Mouse (Mus musculus) thymus, postnatal 0 days (tissue): Measurements from ENCODE around the gene Cish. TPM values are rescaled to one million over a fixed set of nuclear protein-coding genes. Genes with fewer than 3 reads are reported as not detected.

Experiments used
- DNase-seq: peaks from one replicate; pipeline ENCODE4 v3.0.0-alpha.2; 2015; ENCODE audit warnings: low spot score
- polyA plus RNA-seq: library from polyadenylated mRNA; unstranded; fragments of >200 nt; fragmentation: Nextera tagmentation; extraction: Ambion mirVana; gene quantifications from 2 replicates; pipeline ENCODE4 v1.2.1, GENCODE M21; 2015

Cish gene
- polyA plus RNA-seq, 1 experiment from 2014 or later: 12.9 TPM

DNA sequence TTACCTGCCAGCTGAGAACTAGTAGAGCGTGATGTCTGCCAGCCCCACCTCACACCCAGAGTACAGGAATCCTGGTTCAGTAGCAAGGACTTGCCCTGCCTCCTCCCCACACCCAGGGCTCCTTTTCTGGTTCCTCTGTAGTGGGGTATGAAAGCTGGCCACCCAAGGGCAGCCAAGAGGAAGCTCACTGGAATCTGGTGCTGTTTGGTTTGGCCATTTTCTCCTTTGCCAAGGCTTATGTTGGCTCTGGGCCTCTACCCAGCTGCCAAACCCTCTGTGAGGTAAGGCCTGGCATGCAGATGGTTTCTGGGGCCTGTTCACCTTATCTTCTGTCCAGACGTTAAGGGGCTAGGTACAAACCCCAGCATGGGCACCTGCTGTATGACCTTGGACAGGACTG, 20.0 kb downstream of the Cish start:
- no peak for DNase-seq

DNA sequence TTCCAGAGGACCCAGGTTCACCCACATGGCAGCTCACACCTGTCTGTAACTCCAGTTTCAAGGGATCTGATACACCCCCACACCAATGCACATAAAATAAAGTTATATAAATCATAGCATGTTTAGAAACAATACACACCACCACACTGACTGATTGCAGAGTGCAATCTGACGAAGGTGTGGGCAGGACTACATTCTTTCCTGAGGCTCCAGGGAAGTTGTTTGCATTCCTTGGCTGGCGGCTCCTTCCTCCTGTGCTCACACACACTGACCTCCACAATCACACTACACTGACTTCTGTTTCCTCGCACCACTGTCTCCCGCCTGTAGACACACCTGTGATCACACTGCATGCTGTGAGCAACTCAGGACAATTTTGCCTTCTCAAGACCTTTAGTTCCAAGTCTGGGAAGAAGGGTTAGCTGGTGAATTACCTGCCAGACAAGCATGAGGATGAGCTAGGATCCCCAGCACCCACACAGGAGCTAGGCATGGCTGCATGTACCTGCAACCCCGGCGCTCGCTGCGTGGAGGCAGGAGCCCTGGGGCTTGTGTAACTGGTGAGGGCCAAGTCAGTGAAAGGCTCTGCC, 26.7 kb downstream of the Cish start:
- DNase-seq: no peak

DNA sequence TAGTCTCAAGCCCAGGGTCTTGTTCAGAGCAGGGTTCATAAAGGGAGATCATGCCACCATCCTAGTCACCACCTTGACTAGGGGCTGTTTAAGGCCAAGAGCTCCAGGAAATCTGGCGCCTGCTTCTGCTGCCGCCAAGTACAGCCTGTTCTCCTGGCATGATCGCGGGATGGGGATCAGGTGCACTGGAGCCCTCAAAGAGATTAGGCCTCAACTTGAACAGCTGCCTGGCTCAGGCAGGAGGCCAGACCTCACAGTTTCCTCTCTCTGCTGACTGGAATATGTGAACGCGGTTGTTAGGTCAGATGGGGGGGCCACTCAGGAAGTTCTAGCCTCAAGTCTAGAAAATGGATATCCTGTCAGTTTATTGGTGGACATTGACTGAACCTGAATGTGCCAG, 27.7 kb downstream of the Cish start:
- peak; percentile 39 for DNase-seq

DNA sequence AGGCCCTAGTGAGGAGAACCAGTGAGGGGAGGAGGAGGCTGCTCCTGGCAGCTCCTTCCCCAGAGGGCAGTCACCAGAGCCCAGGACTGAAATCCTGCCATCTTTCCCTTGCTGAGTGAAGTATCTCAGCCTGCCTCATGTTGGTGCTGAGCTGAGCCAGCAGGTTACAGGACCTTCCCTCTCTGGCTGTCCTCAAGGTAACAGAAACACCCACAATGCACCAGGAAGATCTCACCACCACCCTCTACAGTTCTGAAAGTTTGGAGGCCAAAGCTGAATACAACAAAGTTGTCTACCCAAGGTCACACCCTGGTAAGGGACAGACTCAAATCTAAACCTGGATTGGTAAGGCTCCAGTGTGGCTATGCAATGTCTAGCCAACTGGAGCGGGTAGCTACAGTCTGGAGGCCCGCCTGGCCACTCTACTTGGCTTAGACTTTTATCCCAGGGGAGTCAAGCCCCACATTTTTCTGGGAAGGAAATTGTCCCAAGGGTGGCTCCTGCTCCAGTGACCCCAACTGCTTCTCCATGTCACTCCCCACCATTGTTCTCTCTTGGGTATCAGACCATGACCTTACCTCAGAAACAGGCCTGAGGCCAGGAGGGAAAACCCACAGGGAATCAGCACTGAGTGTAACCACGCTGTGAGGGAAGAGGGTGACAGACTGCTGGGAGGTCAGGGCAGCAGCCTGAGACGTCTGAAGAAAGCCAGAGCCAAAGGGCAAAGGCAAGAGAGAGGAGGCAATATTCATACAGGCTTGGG, 29.2 kb downstream of the Cish start:
- DNase-seq: no peak

DNA sequence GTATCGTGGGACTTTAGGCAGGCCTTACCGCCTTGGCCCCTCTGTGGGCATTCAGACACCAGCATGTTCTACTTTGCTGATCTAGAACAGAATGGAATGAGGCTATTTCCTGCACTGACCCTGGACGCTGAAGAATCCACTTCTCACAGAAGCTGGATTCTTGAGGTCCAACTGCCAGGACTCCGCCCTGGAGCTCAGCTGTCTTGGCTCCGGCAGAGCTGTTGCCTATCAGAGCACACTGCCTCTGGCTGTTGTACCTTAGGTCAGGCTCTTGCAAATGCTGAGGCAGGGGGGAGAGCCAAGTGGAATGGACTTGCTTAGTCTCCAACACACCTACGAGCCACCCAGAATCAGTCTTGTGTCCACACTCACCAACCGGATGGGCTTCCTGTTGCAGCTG, 30.1 kb downstream of the Cish start:
- DNase-seq: no peak

DNA sequence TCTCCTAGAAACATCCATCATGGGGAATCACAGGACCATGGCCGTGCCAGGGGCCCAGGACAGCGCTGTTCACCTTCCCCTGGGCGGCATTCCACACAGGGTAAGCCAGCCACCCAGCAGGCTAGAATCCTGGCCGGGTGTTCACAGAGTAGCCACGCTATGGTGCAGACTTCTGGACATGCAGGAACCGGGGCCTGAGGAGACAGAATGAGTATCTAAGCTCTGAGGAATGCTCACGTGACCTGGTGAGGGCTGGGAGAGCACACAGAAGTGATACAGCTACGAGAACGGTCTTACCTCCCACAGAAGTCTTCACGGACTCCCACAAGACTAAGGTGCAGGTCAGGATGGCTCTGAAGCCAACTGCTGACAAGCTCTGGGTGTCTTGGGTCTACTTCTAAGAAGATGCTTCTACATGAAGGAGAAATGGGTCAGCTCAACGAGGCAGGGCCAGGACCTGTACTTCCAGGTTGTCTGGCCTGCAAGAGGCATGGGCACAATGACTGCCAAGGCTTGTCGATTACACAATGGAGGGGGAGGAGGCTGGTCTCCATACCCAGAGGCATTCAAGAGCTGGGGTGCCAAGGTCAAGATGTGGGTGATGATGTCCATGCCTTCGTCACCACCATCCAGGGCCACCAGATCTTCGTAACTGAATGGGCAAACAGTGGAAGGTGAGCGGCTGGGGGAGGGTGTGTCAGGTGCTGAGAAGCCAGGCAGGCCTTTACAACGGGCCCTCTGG, 32.2 kb downstream of the Cish start:
- DNase-seq: no peak

DNA sequence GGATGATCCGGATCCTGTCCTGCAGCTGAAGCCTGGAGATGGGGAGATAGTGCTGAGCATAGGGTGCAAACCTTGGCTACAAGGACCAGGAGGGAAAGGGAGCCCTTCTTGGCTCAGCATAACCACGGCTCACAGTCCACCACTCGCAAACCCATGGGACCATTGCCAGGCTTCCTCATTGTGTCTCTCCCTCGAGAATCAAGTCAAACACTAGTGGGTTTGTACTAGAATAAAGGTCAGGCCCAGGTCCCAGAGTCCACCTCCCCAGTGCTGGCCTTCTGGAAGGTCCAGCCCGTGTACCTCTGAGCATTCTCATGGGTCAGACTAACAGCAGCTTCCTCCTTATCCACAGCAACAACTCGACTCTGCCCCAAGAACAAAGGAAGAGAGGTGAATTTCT, 35.0 kb downstream of the Cish start:
- no peak for DNase-seq

DNA sequence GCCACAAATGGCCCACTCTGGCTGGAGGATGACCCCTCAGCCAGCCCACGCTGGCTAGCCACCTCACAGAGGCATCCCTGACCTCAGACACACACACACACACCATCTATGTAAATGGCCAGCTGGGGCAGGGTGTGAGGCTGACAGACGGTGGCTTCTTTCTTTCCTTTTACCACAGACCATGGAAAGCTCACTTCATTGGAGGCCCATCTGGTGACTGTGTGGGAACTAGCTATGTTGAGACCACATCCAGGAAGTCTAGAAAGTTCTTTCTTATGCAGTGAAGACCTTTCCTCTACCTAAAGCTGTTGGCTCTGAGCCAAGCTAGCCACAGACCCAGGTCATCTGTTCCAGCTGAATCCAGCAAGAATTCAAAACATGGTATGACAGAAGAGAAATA, 37.9 kb downstream of the Cish start:
- peak; percentile 32 for DNase-seq

DNA sequence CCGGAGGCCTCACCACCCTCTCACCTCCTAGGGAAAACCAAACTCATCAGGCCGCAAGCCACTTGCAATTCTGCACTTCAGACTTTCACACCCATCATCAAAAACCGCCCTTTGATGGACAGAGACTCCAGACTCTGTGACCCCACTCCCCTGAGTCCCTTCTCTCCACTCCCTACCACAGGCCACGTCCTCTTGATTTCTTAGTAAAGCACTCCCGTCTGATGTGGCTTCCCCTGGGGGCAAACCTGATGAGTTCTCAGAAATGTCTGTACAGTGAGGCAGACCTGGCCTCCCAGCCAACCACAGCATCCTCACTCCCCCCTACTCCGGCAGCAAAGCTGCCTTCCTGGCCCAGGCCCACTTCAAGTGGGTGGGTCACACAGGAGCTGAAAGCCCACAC, 38.5 kb downstream of the Cish start:
- peak; percentile 54 for DNase-seq

DNA sequence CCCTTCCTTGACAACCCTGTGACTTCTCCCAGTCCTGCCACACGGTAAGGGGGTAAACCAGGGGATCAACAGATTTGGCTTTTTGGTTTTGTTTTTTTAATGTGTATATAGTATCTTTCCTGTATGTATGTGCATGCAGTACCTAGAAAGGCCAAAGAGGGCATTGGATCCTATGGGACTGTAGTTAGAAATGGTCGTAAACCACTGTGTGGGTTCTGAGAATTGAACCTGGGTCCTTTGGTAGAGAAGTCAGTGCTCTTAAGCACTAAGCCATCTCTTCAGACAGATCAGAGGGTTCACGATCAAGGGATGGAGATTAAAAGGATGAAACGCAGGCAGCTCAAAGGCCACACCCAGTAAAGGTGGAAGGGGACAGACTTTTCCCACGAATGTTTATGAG, 39.2 kb downstream of the Cish start:
- no peak for DNase-seq

DNA sequence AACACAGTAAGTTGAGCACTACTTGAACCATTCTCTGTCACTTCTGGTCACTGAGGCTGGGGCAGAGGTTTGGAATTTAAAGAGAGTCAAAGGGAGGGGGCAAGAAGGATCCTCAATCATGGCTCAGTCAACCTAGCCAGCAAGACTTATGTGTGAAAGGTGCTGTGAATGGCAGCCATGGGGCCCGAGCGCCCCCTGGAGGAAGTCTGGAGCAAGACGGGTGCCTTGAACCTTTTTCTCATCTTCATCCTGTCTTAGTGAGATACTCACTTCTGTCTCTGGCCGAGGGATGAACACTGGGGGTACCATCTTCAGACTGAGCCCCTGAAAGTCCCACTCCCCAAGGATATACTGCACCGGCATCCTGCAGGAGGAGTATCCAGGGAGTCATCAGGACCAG, 40.1 kb downstream of the Cish start:
- peak; percentile 77 for DNase-seq

DNA sequence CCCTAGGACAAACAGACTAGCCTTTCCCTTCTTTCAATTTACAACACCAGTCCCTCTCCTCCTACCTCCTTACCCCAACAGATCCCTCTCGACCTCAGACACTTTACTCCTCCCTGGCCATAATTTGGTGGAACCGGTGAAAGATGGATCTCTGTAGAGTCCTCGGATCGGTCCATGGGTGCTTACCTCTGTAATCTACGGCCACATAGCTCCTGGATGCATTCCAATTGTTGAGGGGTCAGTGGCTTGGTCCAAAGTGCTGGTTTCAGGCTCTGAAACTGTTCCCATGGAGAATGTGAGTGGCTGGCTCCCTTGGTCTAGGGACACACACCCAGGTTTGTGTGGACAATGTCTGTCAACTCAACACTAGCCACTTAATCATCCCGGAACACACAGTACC, 40.6 kb downstream of the Cish start:
- DNase-seq: no peak

DNA sequence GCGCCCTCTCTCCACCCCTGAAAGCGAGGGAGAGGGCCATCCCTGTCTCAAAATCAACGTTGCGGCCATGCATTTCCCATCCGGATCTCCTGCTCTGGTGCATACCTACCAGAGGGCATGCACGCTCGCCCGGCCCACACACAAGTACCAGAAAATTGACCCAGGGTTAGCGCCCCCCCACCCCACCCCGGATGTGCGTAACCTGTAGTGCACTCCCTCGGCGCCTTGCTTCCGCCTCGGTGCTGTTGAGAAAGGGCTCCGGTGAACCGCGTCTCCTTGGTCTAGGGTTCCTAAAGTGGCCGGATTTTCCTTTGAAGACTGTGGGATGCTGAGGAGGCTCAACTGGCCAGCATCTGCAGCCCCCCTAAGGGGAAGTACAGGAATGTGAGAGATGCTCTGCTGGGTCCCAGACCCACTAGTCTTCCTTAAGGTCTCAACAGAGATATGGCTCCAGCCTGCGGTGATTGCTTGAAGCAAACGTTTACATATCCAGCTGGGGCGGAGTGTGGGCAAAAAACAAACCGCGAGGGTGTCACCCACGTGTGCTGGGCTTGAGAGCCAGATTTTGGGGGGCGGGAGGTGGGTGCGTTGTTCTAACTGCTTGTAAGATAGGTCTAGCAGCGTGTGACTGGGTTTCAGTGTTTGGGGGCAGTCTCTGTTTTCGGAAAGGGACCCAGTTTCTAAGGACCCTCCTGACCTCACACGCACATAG, 42.5 kb downstream of the Cish start, which contains the start of gene Hemk1:
Hemk1 (minus strand) TSS at position 179 of the 712 bp plus-strand sequence.
- DNase-seq: peak; percentile 87

DNA sequence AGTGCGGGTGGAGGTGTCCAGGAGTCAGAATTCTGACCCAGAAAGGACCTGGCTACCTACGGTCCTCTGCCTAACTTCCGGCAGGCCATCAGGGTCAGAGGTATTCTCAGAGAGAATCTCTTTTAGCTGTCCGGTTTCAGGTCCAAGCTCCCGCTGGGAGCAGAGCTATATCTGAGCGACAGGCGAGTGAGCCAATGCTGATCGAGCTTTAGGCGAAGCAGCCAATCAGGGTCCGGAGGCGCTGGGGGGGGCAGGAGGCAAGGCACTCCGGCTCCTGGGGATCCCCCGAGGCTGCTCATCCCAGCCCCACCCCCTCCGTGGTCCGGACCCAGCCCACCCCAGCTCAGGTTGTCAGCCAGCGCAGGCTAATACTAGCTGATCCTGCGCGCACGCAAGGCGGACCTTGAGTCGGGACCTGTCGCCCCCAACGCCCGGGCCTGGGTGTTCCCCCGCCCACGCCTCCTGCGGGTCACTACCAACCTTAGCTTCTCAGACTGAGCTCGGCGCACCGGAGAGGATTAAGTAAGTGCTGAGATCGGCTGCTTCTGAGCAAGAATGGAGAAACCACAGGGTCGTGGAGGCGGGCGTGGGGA, 44.5 kb downstream of the Cish start, which contains the start of gene 6430571L13Rik:
6430571L13Rik (plus strand) TSS at position 336 of the 593 bp plus-strand sequence.
- peak; percentile 86 for DNase-seq

DNA sequence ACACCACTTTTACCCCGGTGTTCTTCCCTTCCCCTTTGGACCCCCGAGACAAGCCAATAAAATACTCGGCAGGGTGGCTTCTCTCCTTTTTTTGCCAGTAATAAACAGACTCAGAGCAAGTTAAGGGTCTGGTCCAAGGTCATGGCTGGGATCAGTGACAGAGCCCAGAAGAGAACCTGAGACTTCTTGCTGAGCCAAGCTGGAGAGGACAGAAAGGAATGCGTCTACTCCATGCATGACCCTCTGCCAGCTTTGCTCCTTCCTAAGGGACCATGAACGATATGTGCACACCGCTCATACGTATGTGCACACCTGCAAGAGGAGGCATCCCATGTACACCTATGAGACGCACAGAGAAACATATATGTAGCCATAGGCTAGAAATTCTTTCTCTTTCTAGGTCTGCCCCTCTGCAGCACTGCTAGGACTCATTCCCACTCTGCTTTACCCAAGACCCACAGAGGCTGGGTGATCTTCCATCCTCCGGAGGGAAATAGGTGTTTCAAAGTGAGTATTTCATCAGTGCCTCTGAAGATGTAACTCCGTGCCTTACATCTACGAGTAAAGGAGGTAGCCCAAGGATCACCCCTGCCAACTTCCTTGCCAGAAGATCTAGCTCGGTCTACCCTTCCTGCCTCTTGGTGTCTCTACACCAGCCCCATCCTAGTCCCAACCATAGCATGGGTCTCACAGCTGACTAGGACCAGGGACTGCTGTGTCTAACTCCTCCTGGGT, 45.3 kb downstream of the Cish start:
- no peak for DNase-seq

DNA sequence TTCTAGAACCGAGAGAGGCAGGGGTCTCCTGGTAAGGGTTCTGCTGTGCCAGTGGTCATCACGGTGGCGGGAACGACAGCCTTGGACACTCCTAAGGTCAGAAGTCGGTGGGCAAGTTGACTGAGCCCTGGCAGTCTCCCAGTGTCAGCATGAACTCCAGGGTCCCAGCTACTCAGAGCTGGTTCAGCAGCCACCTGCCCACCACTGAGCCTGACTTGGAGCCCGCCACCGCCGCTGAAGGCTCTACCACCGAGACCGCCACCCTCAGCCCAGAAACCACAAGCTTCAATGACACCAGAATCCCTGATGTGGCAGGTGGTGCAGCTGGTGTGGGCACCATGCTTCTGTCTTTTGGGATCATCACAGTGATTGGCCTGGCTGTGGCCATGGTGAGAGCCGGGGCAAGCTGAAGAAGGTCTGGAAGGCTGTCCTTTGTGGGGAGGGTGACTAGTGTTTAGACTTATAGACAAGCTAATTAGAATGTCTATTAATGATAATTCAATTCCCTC, 46.4 kb downstream of the Cish start:
- no peak for DNase-seq

DNA sequence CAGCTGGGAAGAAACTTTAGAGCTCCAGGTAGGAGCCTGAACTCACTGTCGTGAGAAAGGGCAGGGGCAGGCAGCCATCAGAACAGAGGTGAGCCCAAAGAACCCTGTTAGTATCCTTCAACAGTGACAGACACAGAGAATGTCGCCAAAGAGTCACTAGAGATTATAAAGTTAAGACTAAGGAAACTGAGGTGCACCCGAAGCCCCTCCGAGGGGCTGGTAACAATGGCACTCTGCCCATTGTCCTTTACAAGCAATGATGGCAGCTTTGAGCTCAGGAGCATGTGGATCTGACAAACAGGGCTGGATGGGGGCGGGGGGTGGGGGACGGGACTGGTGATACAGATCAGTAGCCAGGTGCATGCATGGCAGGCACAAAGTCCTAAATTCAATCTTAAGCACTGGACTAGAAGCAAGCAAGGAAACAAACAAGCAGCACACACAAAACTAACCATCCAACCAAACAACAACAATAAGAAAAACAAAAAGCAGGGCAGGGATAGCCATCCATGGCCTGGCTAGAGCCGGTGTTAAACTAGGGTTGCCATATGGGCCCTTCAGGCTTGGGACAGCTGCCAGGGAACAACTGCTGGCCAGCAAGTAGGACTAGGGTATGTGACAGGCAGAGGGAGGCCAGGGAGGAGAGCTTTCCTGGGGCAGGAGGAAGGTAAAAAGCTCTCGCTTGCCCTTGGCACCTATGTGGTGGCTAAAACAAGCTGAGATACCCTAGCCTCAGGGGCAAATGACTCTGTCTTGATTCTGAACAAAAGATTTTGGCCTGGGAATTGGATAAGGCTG, 47.5 kb downstream of the Cish start:
- DNase-seq: no peak

DNA sequence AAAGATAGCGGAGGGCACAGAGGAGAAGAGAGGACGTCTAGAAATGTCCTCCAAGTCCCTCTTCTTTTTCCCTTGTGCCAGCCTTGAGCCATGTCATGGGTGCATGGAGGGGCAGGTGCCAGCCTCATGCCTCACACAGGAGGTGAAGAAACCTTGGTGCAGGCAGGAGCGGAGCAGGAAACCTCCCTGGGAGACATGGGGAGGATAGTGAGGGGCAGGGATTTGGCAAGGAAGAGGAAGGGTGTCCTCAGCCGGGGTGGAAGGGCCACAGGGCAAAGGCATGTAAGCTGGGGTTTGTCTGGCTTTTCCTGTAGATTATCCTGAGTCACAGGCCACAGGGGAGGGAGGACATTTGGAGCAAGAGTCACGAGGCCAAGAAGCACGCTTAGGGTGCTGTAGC, 48.2 kb downstream of the Cish start:
- no peak for DNase-seq

DNA sequence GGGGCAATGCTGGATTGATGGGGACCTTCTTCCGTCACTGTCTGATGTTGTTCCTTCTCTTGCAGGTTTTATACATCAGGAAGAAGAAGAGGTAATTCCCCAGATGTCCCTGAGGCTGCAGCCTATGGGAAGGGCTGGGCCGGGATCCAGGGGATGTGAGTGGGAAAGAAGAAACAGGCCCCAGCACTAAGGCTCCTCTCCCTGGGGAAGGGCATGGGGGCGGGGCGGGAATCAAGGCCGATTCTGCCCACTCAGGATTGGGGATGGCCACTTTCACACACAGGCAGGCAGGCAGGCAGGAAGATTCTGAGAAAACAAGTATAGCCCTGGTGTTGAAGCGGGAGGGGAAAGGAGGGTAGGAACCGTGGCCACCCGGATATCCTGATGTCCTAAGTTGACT, 50.3 kb downstream of the Cish start:
- no peak for DNase-seq
